Mouse (Mus musculus): ENCODE data around the gene Mrps7. TPM values are rescaled to one million over a fixed set of nuclear protein-coding genes. Genes with fewer than 3 reads are reported as not detected.

The Mrps7 gene
- polyA plus RNA-seq, 1 experiment = 13.3 TPM

DNA sequence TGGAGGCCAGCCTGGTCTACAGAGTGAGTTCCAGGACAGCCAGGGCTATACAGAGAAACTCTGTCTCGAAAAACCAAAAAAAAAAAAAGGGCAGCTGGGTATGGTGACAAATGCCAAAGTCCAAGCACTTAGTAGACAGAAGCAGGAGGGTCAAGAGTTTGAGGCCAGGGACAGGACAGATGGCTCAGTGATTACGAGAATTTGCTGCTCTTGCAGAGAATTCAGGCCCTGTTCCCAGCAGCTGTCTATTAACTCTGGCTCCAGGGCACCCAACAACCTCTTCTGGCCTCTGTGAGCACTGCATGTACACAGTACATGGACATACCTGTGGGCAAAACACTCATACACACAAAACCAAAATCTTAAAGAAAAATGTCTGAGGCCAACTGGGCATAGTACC, 14.3 kb downstream of the Mrps7 start:
- Histone ChIP-seq H3K27ac (ENCODE audit: insufficient read depth, low read depth, low read length) (no peak overlapping the region), H3K36me3 (ENCODE audit: control insufficient read depth, insufficient read depth, low read length) (peaks cover 30% of the 10 kb centered on the region), H3K4me3 (ENCODE audit: low read depth, low read length) (no peak overlapping the region), H3K4me1 (ENCODE audit: control insufficient read depth, insufficient read depth, insufficient read length, low read length) (peaks cover 6% of the 10 kb centered on the region), H3K27me3 (ENCODE audit: control insufficient read depth, insufficient read depth, low read length) (no peaks in the 10 kb centered on the region)
- WGBS = 77% methylated on average over 2 of the region's 2 CpGs
- TF ChIP-seq POLR2A (IDR thresholded peaks at IDR 0.05; ENCODE audit: low read depth, low read length) (no peak), CTCF (IDR thresholded peaks at IDR 0.05; ENCODE audit: extremely low read depth, insufficient read length, insufficient replicate concordance, low read depth, low read length) (no peak)

DNA sequence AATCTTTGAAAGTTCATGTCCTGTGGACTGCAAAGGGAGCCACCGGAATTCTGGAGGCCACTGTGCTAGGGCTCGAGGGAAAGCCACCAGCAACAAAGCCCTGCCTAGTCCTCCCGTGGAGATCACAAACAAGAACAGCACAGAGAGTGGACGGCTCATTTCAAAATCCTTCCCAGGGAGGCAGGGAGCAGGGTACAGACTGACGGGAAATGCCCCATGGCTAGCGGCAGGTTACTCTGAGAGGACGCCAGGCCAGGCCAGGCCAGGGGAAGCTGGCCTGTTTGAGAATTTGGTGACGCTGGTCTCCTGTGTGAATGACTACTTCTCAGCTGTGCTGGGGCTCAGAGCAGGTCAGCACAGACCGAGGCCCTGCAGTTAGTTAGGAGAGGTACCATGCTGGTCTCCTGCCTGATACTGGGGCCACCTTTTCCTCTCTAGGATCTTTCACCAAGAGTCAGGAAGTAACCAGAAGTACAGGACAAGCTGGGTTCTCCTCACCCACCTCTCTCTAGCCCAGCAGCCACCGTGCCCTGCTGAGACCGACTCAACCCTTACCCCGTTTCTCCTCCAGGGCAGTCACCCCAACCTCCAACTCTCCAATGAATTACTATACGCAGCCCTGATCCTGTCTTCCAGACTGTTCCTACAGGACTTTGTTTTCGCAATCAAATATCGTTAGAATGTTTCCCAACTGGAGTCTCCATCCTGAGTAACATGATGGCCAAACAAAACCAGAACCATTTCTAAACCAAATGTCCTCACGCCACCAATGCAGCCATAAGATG, 15.2 kb downstream of the Mrps7 start:
- TF ChIP-seq POLR2A (IDR thresholded peaks at IDR 0.05; ENCODE audit: low read depth, low read length) = no peak
- TF ChIP-seq CTCF (IDR thresholded peaks at IDR 0.05; ENCODE audit: extremely low read depth, insufficient read length, insufficient replicate concordance, low read depth, low read length) = no peak
- H3K36me3 ChIP-seq (ENCODE audit: control insufficient read depth, insufficient read depth, low read length) = peaks cover 30% of the 10 kb centered on the region
- no peak overlapping the region for H3K4me3 ChIP-seq (ENCODE audit: low read depth, low read length)
- no peak overlapping the region for H3K27ac ChIP-seq (ENCODE audit: insufficient read depth, low read depth, low read length)
- no peaks in the 10 kb centered on the region; the same call in 1 of the 2 replicates for H3K4me1 ChIP-seq (ENCODE audit: control insufficient read depth, insufficient read depth, insufficient read length, low read length)
- WGBS = 92% methylated on average over 16 of the region's 16 CpGs
- H3K27me3 ChIP-seq (ENCODE audit: control insufficient read depth, insufficient read depth, low read length) = no peaks in the 10 kb centered on the region

DNA sequence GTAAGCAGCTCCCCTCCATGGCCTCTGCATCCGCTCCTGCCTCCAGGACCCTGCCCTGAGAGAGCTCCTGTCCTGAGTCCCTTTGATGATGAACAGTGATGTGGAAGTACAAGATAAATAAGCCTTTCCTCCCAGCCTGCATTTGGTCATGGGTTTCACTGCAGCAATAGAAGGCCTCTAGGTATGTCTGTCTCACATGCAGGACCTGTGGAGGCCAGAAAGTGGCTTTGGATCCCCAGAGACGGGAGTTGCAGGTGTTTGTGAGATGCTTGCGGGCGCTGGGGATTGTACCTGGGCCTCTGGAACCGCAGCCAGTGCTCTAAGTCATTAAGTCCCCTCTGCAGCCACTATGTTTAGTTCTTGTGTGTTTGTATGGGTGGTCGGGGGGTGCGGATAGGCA, 16.2 kb downstream of the Mrps7 start:
- 95% methylated on average over 7 of the region's 7 CpGs for WGBS
- Histone ChIP-seq H3K27ac (ENCODE audit: insufficient read depth, low read depth, low read length) (no peak overlapping the region), H3K27me3 (ENCODE audit: control insufficient read depth, insufficient read depth, low read length) (no peaks in the 10 kb centered on the region), H3K4me1 (ENCODE audit: control insufficient read depth, insufficient read depth, insufficient read length, low read length) (no peaks in the 10 kb centered on the region; the same call in 1 of the 2 replicates), H3K4me3 (ENCODE audit: low read depth, low read length) (no peak overlapping the region), H3K36me3 (ENCODE audit: control insufficient read depth, insufficient read depth, low read length) (peaks cover 30% of the 10 kb centered on the region)
- no peak for TF ChIP-seq POLR2A (IDR thresholded peaks at IDR 0.05; ENCODE audit: low read depth, low read length)
- no peak for TF ChIP-seq CTCF (IDR thresholded peaks at IDR 0.05; ENCODE audit: extremely low read depth, insufficient read length, insufficient replicate concordance, low read depth, low read length)

DNA sequence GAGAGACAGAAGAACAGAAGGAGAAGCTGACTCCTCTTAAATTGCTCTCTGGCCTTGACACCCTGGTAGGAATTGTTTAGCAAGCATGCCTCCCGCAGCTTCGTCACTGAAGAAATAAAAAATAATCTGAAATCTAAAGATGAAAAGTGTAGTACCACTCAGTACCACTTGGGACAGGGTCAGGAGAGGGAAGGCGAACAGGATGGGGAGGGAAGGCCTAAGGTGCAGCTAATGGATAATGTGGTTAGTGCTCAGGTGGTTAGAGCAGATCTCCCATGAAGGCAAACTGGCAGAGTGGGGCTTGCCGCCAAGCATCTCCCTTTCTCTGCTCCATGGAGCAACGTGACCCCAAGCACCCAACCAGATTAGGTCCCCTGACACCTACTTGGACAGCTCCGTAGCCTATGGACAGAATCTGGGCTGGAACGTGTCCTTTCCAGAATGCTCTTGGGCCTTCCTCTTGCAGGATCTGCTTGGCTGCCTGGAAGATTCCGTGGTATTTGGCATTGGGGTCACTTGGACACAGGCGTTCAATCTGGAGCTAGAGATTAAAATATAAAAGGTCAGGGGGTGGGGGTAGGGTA, 19.9 kb downstream of the Mrps7 start:
- no peak overlapping the region for H3K4me3 ChIP-seq (ENCODE audit: low read depth, low read length)
- H3K36me3 ChIP-seq (ENCODE audit: control insufficient read depth, insufficient read depth, low read length) = peaks cover 23% of the 10 kb centered on the region
- no peaks in the 10 kb centered on the region for H3K27me3 ChIP-seq (ENCODE audit: control insufficient read depth, insufficient read depth, low read length)
- H3K27ac ChIP-seq (ENCODE audit: insufficient read depth, low read depth, low read length) = no peak overlapping the region
- 78% methylated on average over 9 of the region's 9 CpGs for whole genome bisulfite sequencing
- peaks cover under 1% of the 10 kb centered on the region; the same call in 1 of the 2 replicates for H3K4me1 ChIP-seq (ENCODE audit: control insufficient read depth, insufficient read depth, insufficient read length, low read length)
- TF ChIP-seq CTCF (IDR thresholded peaks at IDR 0.05; ENCODE audit: extremely low read depth, insufficient read length, insufficient replicate concordance, low read depth, low read length) (peak; percentile 37; the same call in 1 of the 2 replicates), POLR2A (IDR thresholded peaks at IDR 0.05; ENCODE audit: low read depth, low read length) (no peak)

DNA sequence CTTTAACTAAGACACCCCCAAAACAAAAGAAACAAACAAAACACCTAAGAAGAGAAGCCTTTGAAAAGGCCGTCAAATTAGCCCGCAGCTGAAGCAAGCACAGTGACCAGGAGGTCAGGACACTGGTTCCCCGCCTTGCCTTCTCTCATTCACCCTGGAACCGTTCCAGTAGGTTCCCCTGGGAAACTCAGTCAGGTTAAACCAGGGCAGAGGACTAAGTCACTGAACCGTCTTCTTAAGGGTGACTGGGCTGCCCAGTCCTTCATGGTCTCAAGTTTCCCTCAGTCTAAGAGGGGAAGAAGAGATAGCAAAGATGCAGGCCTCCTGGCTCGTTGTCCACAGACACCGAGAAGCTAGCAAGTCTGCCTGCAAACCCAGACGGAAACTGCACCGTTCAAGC, 22.2 kb downstream of the Mrps7 start:
- TF ChIP-seq CTCF (IDR thresholded peaks at IDR 0.05; ENCODE audit: extremely low read depth, insufficient read length, insufficient replicate concordance, low read depth, low read length) = no peak
- TF ChIP-seq POLR2A (IDR thresholded peaks at IDR 0.05; ENCODE audit: low read depth, low read length) = no peak
- Histone ChIP-seq H3K27ac (ENCODE audit: insufficient read depth, low read depth, low read length) (no peak overlapping the region), H3K4me3 (ENCODE audit: low read depth, low read length) (no peak overlapping the region), H3K4me1 (ENCODE audit: control insufficient read depth, insufficient read depth, insufficient read length, low read length) (peaks cover 3% of the 10 kb centered on the region; the same call in 1 of the 2 replicates), H3K27me3 (ENCODE audit: control insufficient read depth, insufficient read depth, low read length) (no peaks in the 10 kb centered on the region), H3K36me3 (ENCODE audit: control insufficient read depth, insufficient read depth, low read length) (peaks cover 11% of the 10 kb centered on the region)
- WGBS = 61% methylated on average over 9 of the region's 9 CpGs

DNA sequence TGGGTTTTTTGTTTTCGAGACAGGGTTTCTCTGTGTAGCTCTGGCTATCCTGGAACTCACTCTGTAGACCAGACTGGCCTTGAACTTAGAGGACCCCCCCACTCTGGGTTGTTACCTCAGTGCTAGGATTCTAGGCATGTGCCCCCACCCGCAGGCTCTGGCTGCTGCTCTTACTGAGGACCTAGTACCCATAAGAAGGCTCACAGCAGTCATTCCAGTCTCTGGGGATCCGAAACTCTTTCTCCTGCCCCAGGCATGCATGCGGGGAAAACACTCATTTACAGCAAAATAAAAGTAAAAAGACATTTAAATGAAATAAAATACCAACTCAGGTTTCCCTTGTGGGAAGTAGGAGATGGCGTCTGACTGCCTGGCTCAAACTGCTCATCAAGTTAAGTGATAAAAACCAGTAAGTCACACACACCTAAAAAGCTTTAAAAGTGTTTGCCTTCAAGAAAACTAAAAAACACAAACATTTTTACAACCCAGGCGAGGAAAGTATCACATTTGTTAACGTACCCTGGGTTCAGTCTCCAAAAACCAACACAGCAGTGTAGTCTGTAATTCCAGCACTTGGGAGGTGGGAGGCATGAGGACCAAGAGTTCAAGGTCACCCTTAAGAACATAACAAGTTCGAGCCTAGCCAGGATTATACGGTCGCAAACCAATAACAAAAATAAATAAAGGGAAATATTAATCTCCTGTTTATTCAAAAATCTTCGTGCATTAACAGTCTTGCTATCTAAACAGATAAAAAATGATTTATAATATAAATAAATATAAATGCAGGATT, 23.3 kb downstream of the Mrps7 start:
- H3K27me3 ChIP-seq (ENCODE audit: control insufficient read depth, insufficient read depth, low read length) = no peaks in the 10 kb centered on the region
- TF ChIP-seq POLR2A (IDR thresholded peaks at IDR 0.05; ENCODE audit: low read depth, low read length) (no peak), CTCF (IDR thresholded peaks at IDR 0.05; ENCODE audit: extremely low read depth, insufficient read length, insufficient replicate concordance, low read depth, low read length) (no peak)
- H3K4me1 ChIP-seq (ENCODE audit: control insufficient read depth, insufficient read depth, insufficient read length, low read length) = peaks cover 4% of the 10 kb centered on the region; the same call in 1 of the 2 replicates
- no peak overlapping the region for H3K27ac ChIP-seq (ENCODE audit: insufficient read depth, low read depth, low read length)
- peaks cover 8% of the 10 kb centered on the region for H3K36me3 ChIP-seq (ENCODE audit: control insufficient read depth, insufficient read depth, low read length)
- peak overlapping the region; percentile 83 for H3K4me3 ChIP-seq (ENCODE audit: low read depth, low read length)
- WGBS = 44% methylated on average over 11 of the region's 11 CpGs

All from small intestine, adult 2 months (tissue).